Mouse (Mus musculus) lung, embryonic 14.5 days (tissue): Measurements from ENCODE around the gene Plekhm2. TPM values are rescaled to one million over a fixed set of nuclear protein-coding genes. Genes with fewer than 3 reads are reported as not detected.

Experiments
- ATAC-seq: fragments of 200-750 bp; cut with Nextera tagmentation; 2 replicates; pipeline ENCODE4 v1.8.0; 2017; ENCODE audit warnings: mild to moderate bottlenecking, moderate TSS enrichment, moderate library complexity; ENCODE audit not compliant: insufficient read depth
- DNase-seq: peaks from one replicate; pipeline ENCODE4 v3.0.0-alpha.2; 2015
- H3K27ac ChIP-seq: fragments of 300-500 bp; sonication (generic); 2 replicates; pipeline ENCODE4 v1.5.1; 2014; ENCODE audit warnings: low read depth, mild to moderate bottlenecking, moderate library complexity
- H3K27me3 ChIP-seq: fragments of 300-500 bp; sonication (generic); 2 replicates; pipeline ENCODE4 v1.6.1; 2014; ENCODE audit warnings: low read length, control low read depth; ENCODE audit not compliant: insufficient read depth
- H3K36me3 ChIP-seq: fragments of 300-500 bp; sonication (generic); 2 replicates; pipeline ENCODE4 v1.6.1; 2014; ENCODE audit warnings: control low read depth; ENCODE audit not compliant: insufficient read depth
- H3K4me1 ChIP-seq: fragments of 300-500 bp; sonication (generic); 2 replicates; pipeline ENCODE4 v1.6.1; 2014; ENCODE audit warnings: antibody characterized with exemption, control low read depth; ENCODE audit not compliant: insufficient read depth
- H3K4me2 ChIP-seq: fragments of 300-500 bp; sonication (generic); 2 replicates; pipeline ENCODE4 v1.6.1; 2014; ENCODE audit warnings: mild to moderate bottlenecking
- H3K4me3 ChIP-seq: fragments of 300-500 bp; sonication (generic); 2 replicates; pipeline ENCODE4 v1.5.1; 2014; ENCODE audit warnings: low read depth, low read length
- H3K9ac ChIP-seq: fragments of 300-500 bp; sonication (generic); 2 replicates; pipeline ENCODE4 v1.6.1; 2014
- H3K9me3 ChIP-seq: fragments of 300-500 bp; sonication (generic); 2 replicates; pipeline ENCODE4 v1.6.1; 2016; ENCODE audit warnings: low read depth, low read length, control low read depth
- CTCF ChIP-seq: IDR thresholded peaks from 2 replicates; pipeline ENCODE4 v1.5.1; 2016; ENCODE audit warnings: antibody characterized with exemption, low read depth
- WGBS: fragments of 180-500 bp; shearing (Covaris S2); extraction: QIAGEN DNeasy Blood & Tissue Kit; methylation state at CpG from one replicate; pipeline ENCODE4 v1.1.7; 2014; 5-methylcytosine and 5-hydroxymethylcytosine counted together
- polyA plus RNA-seq: library from polyadenylated mRNA; unstranded; fragments of >200 nt; fragmentation: Nextera tagmentation; extraction: Ambion mirVana; gene quantifications from 2 replicates; pipeline ENCODE4 v1.2.1, GENCODE M21; 2014

Plekhm2 gene
- polyA plus RNA-seq, 1 experiment from 2014 or later = 5.4 TPM

- H3K27me3 ChIP-seq = no peaks in the 10 kb centered on the region
- H3K4me2 ChIP-seq = no peak overlapping the region
- TF ChIP-seq CTCF = peak; percentile 78
- ATAC-seq (no peak), DNase-seq (peak; percentile 61)
- H3K27ac ChIP-seq = no peak overlapping the region
- peaks cover 77% of the 10 kb centered on the region for H3K36me3 ChIP-seq
- no peak overlapping the region for H3K9ac ChIP-seq
- no peaks in the 10 kb centered on the region for H3K9me3 ChIP-seq
- H3K4me3 ChIP-seq = no peak overlapping the region
- WGBS = 25% methylated on average over 3 of the region's 3 CpGs
- no peaks in the 10 kb centered on the region for H3K4me1 ChIP-seq
Measured at GRCm38 (mm10) chr4:141591547-141591946, 73.2 kb downstream of the Plekhm2 start.

GRCm38 (mm10) chr4:141583919-141584318, 80.8 kb downstream of the Plekhm2 start:
- H3K4me1 ChIP-seq = no peaks in the 10 kb centered on the region
- H3K36me3 ChIP-seq = peaks cover 86% of the 10 kb centered on the region
- WGBS = 84% methylated on average over 8 of the region's 8 CpGs

GRCm38 (mm10) chr4:141581051-141581450, 83.6 kb downstream of the Plekhm2 start:
- Histone ChIP-seq H3K36me3 (peaks cover 89% of the 10 kb centered on the region), H3K27me3 (no peaks in the 10 kb centered on the region), H3K27ac (no peak overlapping the region), H3K4me3 (no peak overlapping the region), H3K4me1 (no peaks in the 10 kb centered on the region), H3K9me3 (no peaks in the 10 kb centered on the region), H3K4me2 (no peak overlapping the region), H3K9ac (no peak overlapping the region)
- 86% methylated on average over 13 of the region's 13 CpGs for WGBS
- DNase-seq = no peak
- no peak for ATAC-seq
- no peak for TF ChIP-seq CTCF

More at GRCm38 (mm10) chr4:141583919-141584318, 80.8 kb downstream of the Plekhm2 start:
- no peak for ATAC-seq
- TF ChIP-seq CTCF = no peak
- DNase-seq = no peak
- Histone ChIP-seq H3K9ac (no peak overlapping the region), H3K4me3 (no peak overlapping the region), H3K9me3 (no peaks in the 10 kb centered on the region), H3K27me3 (no peaks in the 10 kb centered on the region), H3K27ac (no peak overlapping the region), H3K4me2 (no peak overlapping the region)

- peaks cover 71% of the 10 kb centered on the region for H3K36me3 ChIP-seq
- ATAC-seq = no peak
- WGBS = 21% methylated on average over 3 of the region's 3 CpGs
Measured at GRCm38 (mm10) chr4:141578833-141579232, 85.9 kb downstream of the Plekhm2 start.

DNA sequence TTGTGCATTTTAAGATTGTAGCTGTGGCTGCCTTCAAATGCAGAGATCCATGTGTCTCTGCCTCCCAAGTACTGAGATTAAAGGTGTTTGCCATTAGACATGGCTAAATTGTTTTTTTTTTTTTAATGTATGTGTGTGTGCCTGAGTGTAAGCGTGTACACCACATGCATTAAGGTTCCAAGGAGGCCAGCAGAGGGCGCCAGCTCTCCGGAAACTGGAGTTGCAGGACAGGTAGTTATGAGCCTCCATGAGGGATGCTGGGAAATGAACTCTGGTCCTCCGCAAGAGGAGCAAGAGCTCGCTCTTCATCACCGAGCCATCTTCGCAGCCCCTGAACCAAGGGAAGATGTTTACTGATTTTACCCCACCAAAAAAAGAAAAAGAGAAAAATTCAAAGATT, 87.8 kb downstream of the Plekhm2 start:
- H3K4me2 ChIP-seq = no peak overlapping the region
- peak; percentile 34 for DNase-seq
- no peak overlapping the region for H3K9ac ChIP-seq
- H3K4me1 ChIP-seq = peaks cover 6% of the 10 kb centered on the region; the same call in 1 of the 2 replicates
- ATAC-seq = no peak
- 92% methylated on average over 7 of the region's 7 CpGs for WGBS
- peaks cover 52% of the 10 kb centered on the region for H3K36me3 ChIP-seq
- TF ChIP-seq CTCF = 0 out of 2 replicates have a peak, but pooled peaks have one; percentile 33
- no peak overlapping the region for H3K4me3 ChIP-seq
- H3K9me3 ChIP-seq = no peaks in the 10 kb centered on the region
- H3K27ac ChIP-seq = no peak overlapping the region
- H3K27me3 ChIP-seq = no peaks in the 10 kb centered on the region

More at GRCm38 (mm10) chr4:141578833-141579232, 85.9 kb downstream of the Plekhm2 start:
- H3K27me3 ChIP-seq = no peaks in the 10 kb centered on the region
- no peaks in the 10 kb centered on the region for H3K9me3 ChIP-seq
- H3K9ac ChIP-seq = no peak overlapping the region
- no peak overlapping the region for H3K4me2 ChIP-seq
- H3K4me3 ChIP-seq = no peak overlapping the region
- no peak for TF ChIP-seq CTCF
- H3K4me1 ChIP-seq = peaks cover under 1% of the 10 kb centered on the region; the same call in 1 of the 2 replicates
- 0 out of 2 replicates have a peak overlapping the region, but pooled peaks have one; percentile 24 for H3K27ac ChIP-seq
- no peak for DNase-seq

- Histone ChIP-seq H3K9ac (no peak overlapping the region), H3K4me3 (no peak overlapping the region), H3K27ac (no peak overlapping the region), H3K9me3 (no peaks in the 10 kb centered on the region), H3K27me3 (no peaks in the 10 kb centered on the region), H3K4me2 (no peak overlapping the region), H3K4me1 (peaks cover 6% of the 10 kb centered on the region; the same call in 1 of the 2 replicates), H3K36me3 (peaks cover 49% of the 10 kb centered on the region)
- ATAC-seq (no peak), DNase-seq (no peak)
- WGBS = 77% methylated on average over 11 of the region's 11 CpGs
- no peak for TF ChIP-seq CTCF
Measured at GRCm38 (mm10) chr4:141576404-141576803, 88.3 kb downstream of the Plekhm2 start.

Other genes starting within 250 kb of the Plekhm2 start
- gene Clcnkb, start 248.9 kb downstream of the Plekhm2 start, polyA plus RNA-seq = not detected in 2 replicates
- gene Hspb7, start 244.1 kb downstream of the Plekhm2 start, polyA plus RNA-seq = 0.80 and 3.2 TPM in 2 replicates
- gene Srarp, start 228.8 kb downstream of the Plekhm2 start, polyA plus RNA-seq = not detected in 2 replicates
- gene Zbtb17, start 220.2 kb downstream of the Plekhm2 start, polyA plus RNA-seq = 27.2 and 30.6 TPM in 2 replicates
- gene Spen, start 126.3 kb downstream of the Plekhm2 start, polyA plus RNA-seq = 15.4 and 15.9 TPM in 2 replicates
- gene Fblim1, start 58.8 kb downstream of the Plekhm2 start, polyA plus RNA-seq = 83.6 and 89.2 TPM in 2 replicates
- gene Tmem82, start 46.3 kb downstream of the Plekhm2 start, polyA plus RNA-seq = 0.38 and 0.50 TPM in 2 replicates
- gene Slc25a34, start 41.1 kb downstream of the Plekhm2 start, polyA plus RNA-seq = not detected in 2 replicates
- gene Rsc1a1, start 20.7 kb upstream of the Plekhm2 start, polyA plus RNA-seq = 0.38 and 3.2 TPM in 2 replicates
- gene Ddi2, start 58.5 kb upstream of the Plekhm2 start, polyA plus RNA-seq = 19.8 and 21.5 TPM in 2 replicates
- gene Agmat, start 81.8 kb upstream of the Plekhm2 start, polyA plus RNA-seq = not detected in 2 replicates
- gene Dnajc16, start 126.0 kb upstream of the Plekhm2 start, polyA plus RNA-seq = 3.5 and 4.2 TPM in 2 replicates
- 21.5 and 22.3 TPM in 2 replicates for gene Casp9, start 128.7 kb upstream of the Plekhm2 start, polyA plus RNA-seq
- gene Cela2a, start 161.3 kb upstream of the Plekhm2 start, polyA plus RNA-seq = not detected in 2 replicates
- gene Ctrc, start 181.5 kb upstream of the Plekhm2 start, polyA plus RNA-seq = not detected in 2 replicates
- 56.5 and 64.6 TPM in 2 replicates for gene Efhd2, start 210.0 kb upstream of the Plekhm2 start, polyA plus RNA-seq